Mouse (Mus musculus): ENCODE measurements around the gene Cadm3. TPM values are rescaled to one million over a fixed set of nuclear protein-coding genes. Genes with fewer than 3 reads are reported as not detected.
A peak's percentile ranks its signal among the peaks of the same experiment; 100 is the strongest.

Gene Cadm3
- polyA plus RNA-seq, 1 experiment = 0.05 TPM

GRCm38 (mm10) chr1:173348527-173348926 is 19.0 kb downstream of the Cadm3 start:
- peaks cover 85% of the 10 kb centered on the region for H3K4me1 ChIP-seq (ENCODE audit: control insufficient read depth)
- no peak overlapping the region for H3K4me3 ChIP-seq (replicated peaks)
- H3K27me3 ChIP-seq (ENCODE audit: control insufficient read depth) = peaks cover 45% of the 10 kb centered on the region
- no peak for TF ChIP-seq GATA1 (IDR thresholded peaks at IDR 0.05; ENCODE audit: low read length)
- no peak for TF ChIP-seq TAL1 (IDR thresholded peaks at IDR 0.05; ENCODE audit: low read length)
- no peaks in the 10 kb centered on the region for H3K9me3 ChIP-seq (ENCODE audit: control insufficient read depth, low read length)
- peaks cover 12% of the 10 kb centered on the region for H3K36me3 ChIP-seq (ENCODE audit: control insufficient read depth)

GRCm38 (mm10) chr1:173345112-173345511 is 22.4 kb downstream of the Cadm3 start:
- peaks cover 53% of the 10 kb centered on the region for H3K27me3 ChIP-seq (ENCODE audit: control insufficient read depth)
- H3K9me3 ChIP-seq (ENCODE audit: control insufficient read depth, low read length) = no peaks in the 10 kb centered on the region
- H3K36me3 ChIP-seq (ENCODE audit: control insufficient read depth) = peaks cover 12% of the 10 kb centered on the region
- TF ChIP-seq GATA1 (IDR thresholded peaks at IDR 0.05; ENCODE audit: low read length) = no peak
- TF ChIP-seq TAL1 (IDR thresholded peaks at IDR 0.05; ENCODE audit: low read length) = no peak
- H3K4me3 ChIP-seq (replicated peaks) = no peak overlapping the region
- peaks cover 71% of the 10 kb centered on the region for H3K4me1 ChIP-seq (ENCODE audit: control insufficient read depth)

GRCm38 (mm10) chr1:173343934-173344333 is 23.6 kb downstream of the Cadm3 start:
- H3K9me3 ChIP-seq (ENCODE audit: control insufficient read depth, low read length) = no peaks in the 10 kb centered on the region
- peaks cover 52% of the 10 kb centered on the region for H3K27me3 ChIP-seq (ENCODE audit: control insufficient read depth)
- no peak overlapping the region for H3K4me3 ChIP-seq (replicated peaks)
- peaks cover 71% of the 10 kb centered on the region for H3K4me1 ChIP-seq (ENCODE audit: control insufficient read depth)
- H3K36me3 ChIP-seq (ENCODE audit: control insufficient read depth) = peaks cover 13% of the 10 kb centered on the region
- no peak for TF ChIP-seq TAL1 (IDR thresholded peaks at IDR 0.05; ENCODE audit: low read length)
- no peak for TF ChIP-seq GATA1 (IDR thresholded peaks at IDR 0.05; ENCODE audit: low read length)

GRCm38 (mm10) chr1:173342425-173342824 is 25.1 kb downstream of the Cadm3 start:
- Histone ChIP-seq H3K4me1 (ENCODE audit: control insufficient read depth) (peaks cover 77% of the 10 kb centered on the region), H3K9me3 (ENCODE audit: control insufficient read depth, low read length) (no peaks in the 10 kb centered on the region), H3K36me3 (ENCODE audit: control insufficient read depth) (peaks cover 21% of the 10 kb centered on the region), H3K27me3 (ENCODE audit: control insufficient read depth) (peaks cover 38% of the 10 kb centered on the region), H3K4me3 (replicated peaks) (no peak overlapping the region)
- no peak for TF ChIP-seq GATA1 (IDR thresholded peaks at IDR 0.05; ENCODE audit: low read length)
- TF ChIP-seq TAL1 (IDR thresholded peaks at IDR 0.05; ENCODE audit: low read length) = no peak

GRCm38 (mm10) chr1:173339543-173339942 is 28.0 kb downstream of the Cadm3 start:
- Histone ChIP-seq H3K27me3 (ENCODE audit: control insufficient read depth) (peaks cover 15% of the 10 kb centered on the region), H3K36me3 (ENCODE audit: control insufficient read depth) (peaks cover 36% of the 10 kb centered on the region), H3K9me3 (ENCODE audit: control insufficient read depth, low read length) (no peaks in the 10 kb centered on the region), H3K4me1 (ENCODE audit: control insufficient read depth) (peaks cover 77% of the 10 kb centered on the region), H3K4me3 (replicated peaks) (no peak overlapping the region)
- TF ChIP-seq GATA1 (IDR thresholded peaks at IDR 0.05; ENCODE audit: low read length) (no peak), TAL1 (IDR thresholded peaks at IDR 0.05; ENCODE audit: low read length) (no peak)

- TF ChIP-seq TAL1 (IDR thresholded peaks at IDR 0.05; ENCODE audit: low read length) (no peak), GATA1 (IDR thresholded peaks at IDR 0.05; ENCODE audit: low read length) (no peak)
- peaks cover 90% of the 10 kb centered on the region for H3K4me1 ChIP-seq (ENCODE audit: control insufficient read depth)
- no peaks in the 10 kb centered on the region for H3K9me3 ChIP-seq (ENCODE audit: control insufficient read depth, low read length)
Observed at GRCm38 (mm10) chr1:173337008-173337407, 30.5 kb downstream of the Cadm3 start.

GRCm38 (mm10) chr1:173335903-173336302 is 31.6 kb downstream of the Cadm3 start:
- H3K4me3 ChIP-seq (replicated peaks) = peak overlapping the region; percentile 23
- peaks cover 92% of the 10 kb centered on the region for H3K4me1 ChIP-seq (ENCODE audit: control insufficient read depth)

More at GRCm38 (mm10) chr1:173337008-173337407, 30.5 kb downstream of the Cadm3 start:
- no peak overlapping the region for H3K4me3 ChIP-seq (replicated peaks)
- 0 out of 2 replicates have a peak, but pooled peaks cover under 1% of the 10 kb centered on the region for H3K27me3 ChIP-seq (ENCODE audit: control insufficient read depth)
- peaks cover 45% of the 10 kb centered on the region for H3K36me3 ChIP-seq (ENCODE audit: control insufficient read depth)

GRCm38 (mm10) chr1:173333312-173334253 is 33.9 kb downstream of the Cadm3 start, which contains the start of gene Ackr1:
Gene Ackr1, minus strand, starts transcription at chr1:173333750.
- H3K27me3 ChIP-seq (ENCODE audit: control insufficient read depth) = no peaks in the 10 kb centered on the region
- H3K4me3 ChIP-seq (replicated peaks) = peak within 1 kb of the TSS; percentile 74
- peaks cover 92% of the 10 kb centered on the region for H3K4me1 ChIP-seq (ENCODE audit: control insufficient read depth)
- H3K36me3 ChIP-seq (ENCODE audit: control insufficient read depth) = peaks cover 65% of the 10 kb centered on the region
- TF ChIP-seq GATA1 (IDR thresholded peaks at IDR 0.05; ENCODE audit: low read length) (peak; percentile 70), TAL1 (IDR thresholded peaks at IDR 0.05; ENCODE audit: low read length) (peak; percentile 84)
- H3K9me3 ChIP-seq (ENCODE audit: control insufficient read depth, low read length) = no peaks in the 10 kb centered on the region

More at GRCm38 (mm10) chr1:173335903-173336302, 31.6 kb downstream of the Cadm3 start:
- no peaks in the 10 kb centered on the region for H3K27me3 ChIP-seq (ENCODE audit: control insufficient read depth)
- H3K36me3 ChIP-seq (ENCODE audit: control insufficient read depth) = peaks cover 52% of the 10 kb centered on the region
- no peaks in the 10 kb centered on the region for H3K9me3 ChIP-seq (ENCODE audit: control insufficient read depth, low read length)
- TF ChIP-seq TAL1 (IDR thresholded peaks at IDR 0.05; ENCODE audit: low read length) (no peak), GATA1 (IDR thresholded peaks at IDR 0.05; ENCODE audit: low read length) (no peak)

GRCm38 (mm10) chr1:173332418-173332817 is 35.1 kb downstream of the Cadm3 start:
- peaks cover 69% of the 10 kb centered on the region for H3K36me3 ChIP-seq (ENCODE audit: control insufficient read depth)
- peaks cover 92% of the 10 kb centered on the region for H3K4me1 ChIP-seq (ENCODE audit: control insufficient read depth)
- H3K27me3 ChIP-seq (ENCODE audit: control insufficient read depth) = no peaks in the 10 kb centered on the region
- no peaks in the 10 kb centered on the region for H3K9me3 ChIP-seq (ENCODE audit: control insufficient read depth, low read length)
- TF ChIP-seq GATA1 (IDR thresholded peaks at IDR 0.05; ENCODE audit: low read length) (no peak), TAL1 (IDR thresholded peaks at IDR 0.05; ENCODE audit: low read length) (no peak)
- H3K4me3 ChIP-seq (replicated peaks) = peak overlapping the region; percentile 74
